Mouse (Mus musculus) C2C12 (cell line): ENCODE measurements around the gene Brms1.

Experiments used
- CEBPB ChIP-seq: IDR thresholded peaks from one replicate; pipeline ENCODE4 v1.6.1; 2011; ENCODE audit warnings: low read depth, mild to moderate bottlenecking, control low read depth, moderate library complexity
- CTCF ChIP-seq: IDR thresholded peaks from one replicate; pipeline ENCODE4 v1.5.1; 2011; ENCODE audit not compliant: control insufficient read depth, insufficient read depth, insufficient read length
- FOSL1 ChIP-seq: IDR thresholded peaks from one replicate; pipeline ENCODE4 v1.8.0; 2011; ENCODE audit warnings: mild to moderate bottlenecking, low read length; ENCODE audit not compliant: poor library complexity, insufficient read depth, severe bottlenecking
- MAX ChIP-seq: IDR thresholded peaks from one replicate; pipeline ENCODE4 v1.6.1; 2011; ENCODE audit warnings: mild to moderate bottlenecking, control low read depth
- MYOD1 ChIP-seq: IDR thresholded peaks from one replicate; pipeline ENCODE4 v1.6.1; 2011; ENCODE audit warnings: low read depth; ENCODE audit not compliant: control insufficient read depth, insufficient read length
- MYOG ChIP-seq: IDR thresholded peaks from one replicate; pipeline ENCODE4 v1.6.1; 2011; ENCODE audit not compliant: control insufficient read depth, insufficient read length; ENCODE audit errors: extremely low read depth
- USF1 ChIP-seq: IDR thresholded peaks from one replicate; pipeline ENCODE4 v1.6.1; 2011; ENCODE audit warnings: low read depth, mild to moderate bottlenecking, control low read depth, moderate library complexity

GRCm38 (mm10) chr19:5039301-5040114 lies 1.6 kb upstream of the Brms1 start:
- no peak for TF ChIP-seq USF1
- no peak for TF ChIP-seq CTCF
- TF ChIP-seq MAX = no peak
- TF ChIP-seq FOSL1 = no peak
- no peak for TF ChIP-seq CEBPB
- no peak for TF ChIP-seq MYOD1
- TF ChIP-seq MYOG = no peak
